10 mouse cellular contexts compared by ENCODE assay signal in genomic region chr9:111439836-111440201, GRCm38 (mm10). TPM values are rescaled to one million over a fixed set of nuclear protein-coding genes. Genes with fewer than 3 reads are reported as not detected.
DNase-seq lines count a peak whose midpoint lies in the region; ATAC-seq and TF ChIP-seq lines count a peak whose summit lies in the region.
"Had no signal": no experiment of that assay in that cellular context is flagged by ENCODE, and none has a peak within 500 bp of the region (broad histone marks: within the 10 kb centered on the region; RNA-seq: fewer than 3 reads in every experiment).

No protein-coding gene starts in this region.

- 52% methylated on average over 8 of the region's 8 CpGs for WGBS in hindbrain, embryonic 12.5 days
- 52% methylated on average over 8 of the region's 8 CpGs for WGBS in hindbrain, embryonic 10.5 days
- WGBS in intestine, postnatal 0 days: 65% methylated on average over 8 of the region's 8 CpGs

- no peak for DNase-seq in hindbrain, embryonic 10.5 days (ENCODE audit: low spot score)
- DNase-seq in testis, postnatal 10 days (ENCODE audit: low spot score): no peak
- peak; percentile 67 for DNase-seq in telencephalon, adult 2 months (ENCODE audit: low read depth, low spot score)
- DNase-seq in urinary bladder, adult 18-20 months (ENCODE audit: low spot score in 2 of 2): no peak
- DNase-seq in retina, embryonic 14.5 days (ENCODE audit: low spot score): no peak
- DNase-seq: adrenal gland, postnatal 25 days had no signal

- ATAC-seq in hindbrain, embryonic 12.5 days (ENCODE audit: low FRiP score): no peak
- ATAC-seq in intestine, postnatal 0 days: no peak

- H3K4me2 ChIP-seq in hindbrain, embryonic 12.5 days (replicated peaks): peak overlapping the region; percentile 66; the same call in 1 of the 2 replicates
- peak overlapping the region; percentile 98; the same call in 1 of the 2 replicates for H3K4me2 ChIP-seq in intestine, postnatal 0 days (replicated peaks; ENCODE audit: low read depth)

- TF ChIP-seq CTCF in testis, adult 2 months (IDR thresholded peaks at IDR 0.05; ENCODE audit: control insufficient read depth, insufficient read depth, insufficient replicate concordance, low read depth, low read length): no peak
- no peak for TF ChIP-seq CTCF in intestine, postnatal 0 days (IDR thresholded peaks at IDR 0.05; ENCODE audit: low read depth)

- H3K27ac ChIP-seq in hindbrain, embryonic 12.5 days: no peak overlapping the region
- H3K27ac ChIP-seq in hindbrain, embryonic 10.5 days: no peak overlapping the region
- H3K27ac ChIP-seq in testis, adult 2 months (ENCODE audit: control insufficient read depth, insufficient read depth, low read depth, low read length): no peak overlapping the region
- H3K27ac ChIP-seq in intestine, postnatal 0 days (ENCODE audit: low read depth, low read length): no peak overlapping the region
- H3K27ac ChIP-seq: liver, embryonic 14.5 days had no signal

- H3K4me1 ChIP-seq in hindbrain, embryonic 12.5 days: peaks cover 7% of the 10 kb centered on the region; the same call in 1 of the 2 replicates
- peaks cover 14% of the 10 kb centered on the region for H3K4me1 ChIP-seq in hindbrain, embryonic 10.5 days (replicated peaks)
- H3K4me1 ChIP-seq in testis, adult 2 months (ENCODE audit: control insufficient read depth, insufficient read depth, low read length): peaks cover 5% of the 10 kb centered on the region
- no peaks in the 10 kb centered on the region for H3K4me1 ChIP-seq in intestine, postnatal 0 days (replicated peaks; ENCODE audit: control insufficient read depth, insufficient read depth, low read length)

- no peak overlapping the region for H3K4me3 ChIP-seq in hindbrain, embryonic 12.5 days
- no peak overlapping the region for H3K4me3 ChIP-seq in hindbrain, embryonic 10.5 days
- H3K4me3 ChIP-seq in testis, adult 2 months (ENCODE audit: control insufficient read depth, low read depth, low read length): peak overlapping the region; percentile 83
- peak overlapping the region; percentile 50; the same call in 1 of the 2 replicates for H3K4me3 ChIP-seq in intestine, postnatal 0 days (ENCODE audit: low read depth, low read length)

- peaks cover 35% of the 10 kb centered on the region for H3K27me3 ChIP-seq in hindbrain, embryonic 12.5 days
- H3K27me3 ChIP-seq in hindbrain, embryonic 10.5 days (ENCODE audit: insufficient read depth, poor library complexity, severe bottlenecking): peaks cover 55% of the 10 kb centered on the region
- no peaks in the 10 kb centered on the region for H3K27me3 ChIP-seq in testis, adult 2 months (ENCODE audit: control insufficient read depth, insufficient read depth, low read length)
- 0 out of 2 replicates have a peak, but pooled peaks cover 8% of the 10 kb centered on the region for H3K27me3 ChIP-seq in intestine, postnatal 0 days (replicated peaks; ENCODE audit: control insufficient read depth, insufficient read depth, low read length)

- TF ChIP-seq POLR2A in testis, adult 2 months (IDR thresholded peaks at IDR 0.05; ENCODE audit: control insufficient read depth, low read depth, low read length): no peak

- no peaks in the 10 kb centered on the region for H3K36me3 ChIP-seq in hindbrain, embryonic 12.5 days
- no peaks in the 10 kb centered on the region for H3K36me3 ChIP-seq in hindbrain, embryonic 10.5 days
- H3K36me3 ChIP-seq in testis, adult 2 months (ENCODE audit: control insufficient read depth, insufficient read depth, low read length): no peaks in the 10 kb centered on the region
- H3K36me3 ChIP-seq in intestine, postnatal 0 days (ENCODE audit: control insufficient read depth, insufficient read depth): no peaks in the 10 kb centered on the region

- H3K9ac ChIP-seq in hindbrain, embryonic 12.5 days: no peak overlapping the region
- H3K9ac ChIP-seq in intestine, postnatal 0 days (ENCODE audit: low read depth, low read length): no peak overlapping the region
- H3K9ac ChIP-seq: liver, embryonic 14.5 days had no signal

- no peaks in the 10 kb centered on the region for H3K9me3 ChIP-seq in hindbrain, embryonic 12.5 days (replicated peaks)
- H3K9me3 ChIP-seq in hindbrain, embryonic 10.5 days: no peaks in the 10 kb centered on the region
- no peaks in the 10 kb centered on the region for H3K9me3 ChIP-seq in intestine, postnatal 0 days (ENCODE audit: control insufficient read depth)

RNA-seq across cellular contexts. Expression of gene Dclk3, which starts 0.9 kb away (rescaled TPM):
- polyA plus RNA-seq in hindbrain, embryonic 12.5 days (2016; fragmentation: Nextera tagmentation; extraction: Ambion mirVana): 1.8 and 2.7 TPM in 2 replicates
- 0.30 and 0.35 TPM in 2 replicates for polyA plus RNA-seq in hindbrain, embryonic 10.5 days (2016; fragmentation: Nextera tagmentation; extraction: Ambion mirVana)
- polyA plus RNA-seq in testis, adult 2 months (2012; rRNA removed): 0.09 and 0.25 TPM in 2 replicates
- 1.1 and 1.4 TPM in 2 replicates for polyA plus RNA-seq in intestine, postnatal 0 days (2015; fragmentation: Nextera tagmentation; extraction: Ambion mirVana)

Comparison
In these comparisons a context has a peak if more than half of its experiments do, and no peak if none do; other contexts are left out.
1. H3K4me3 ChIP-seq: peak in testis, adult 2 months (single experiment) and intestine, postnatal 0 days (single experiment); none in hindbrain, embryonic 12.5 days (single experiment) and hindbrain, embryonic 10.5 days (single experiment).